Mouse (Mus musculus) CH12.LX (cell line): ENCODE measurements around the gene Dicer1. TPM values are rescaled to one million over a fixed set of nuclear protein-coding genes. Genes with fewer than 3 reads are reported as not detected.

Experiments used
- DNase-seq: peaks from one replicate; pipeline ENCODE4 v3.0.0-alpha.2; 2013; ENCODE audit errors: extremely low read depth
- H3K27ac ChIP-seq: 2 replicates; pipeline ENCODE4 v1.5.1; 2012; ENCODE audit warnings: low read depth, mild to moderate bottlenecking, control low read depth, moderate library complexity; ENCODE audit not compliant: insufficient read depth
- H3K27me3 ChIP-seq: replicated peaks from 2 replicates; pipeline ENCODE3; 2012; ENCODE audit warnings: inconsistent platforms
- H3K36me3 ChIP-seq, 2 experiments: replicated peaks in 1 of 2; 2 replicates each; pipeline versions ENCODE3 to v1.6.1; 2012; ENCODE audit warnings: inconsistent platforms in 1 of 2, low read length in 1 of 2, mild to moderate bottlenecking in 1 of 2, mixed read lengths in 1 of 2, moderate library complexity in 1 of 2; ENCODE audit not compliant: control insufficient read depth in 1 of 2, insufficient read depth in 1 of 2
- H3K4me1 ChIP-seq, 2 experiments: 2 replicates each; pipeline ENCODE4 v1.6.1; 2012; ENCODE audit warnings: inconsistent platforms in 1 of 2, moderate library complexity in 1 of 2; ENCODE audit not compliant: insufficient read depth in 2 of 2, control insufficient read depth in 1 of 2
- H3K4me2 ChIP-seq: 2 replicates; pipeline ENCODE4 v1.6.1; 2012; ENCODE audit warnings: low read depth, mild to moderate bottlenecking, control low read depth; ENCODE audit not compliant: poor library complexity, insufficient read depth, severe bottlenecking
- H3K4me3 ChIP-seq, 3 experiments: fragments of 150-350 bp in 1 of 3; sonication (generic) in 1 of 3; replicated peaks in 1 of 3; 2 replicates each; pipeline versions ENCODE3 to v1.5.1; 2011 to 2012; ENCODE audit warnings: low read depth in 2 of 3, low read length in 2 of 3, mild to moderate bottlenecking in 2 of 3, moderate library complexity in 2 of 3, control low read depth in 1 of 3, improper control_type of control experiment in 1 of 3, inconsistent platforms in 1 of 3, mixed read lengths in 1 of 3; ENCODE audit not compliant: poor library complexity in 1 of 3
- H3K79me2 ChIP-seq: replicated peaks from 2 replicates; pipeline ENCODE4 v1.6.1; 2012; ENCODE audit warnings: mild to moderate bottlenecking, moderate library complexity; ENCODE audit not compliant: control insufficient read depth, poor library complexity, insufficient read depth, severe bottlenecking; ENCODE audit errors: extremely low read depth
- H3K9ac ChIP-seq: 2 replicates; pipeline ENCODE4 v1.6.1; 2012; ENCODE audit warnings: low read depth, mild to moderate bottlenecking, control low read depth, moderate library complexity; ENCODE audit not compliant: insufficient read depth
- H3K9me3 ChIP-seq: replicated peaks from 2 replicates; pipeline ENCODE3; 2012; ENCODE audit warnings: low read length, inconsistent platforms, mixed read lengths
- CHD2 ChIP-seq: IDR thresholded peaks from 2 replicates; pipeline ENCODE4 v1.6.1; 2011; ENCODE audit warnings: low read length, improper control_type of control experiment
- E2F4 ChIP-seq: IDR thresholded peaks from 2 replicates; pipeline ENCODE4 v1.6.1; 2011; ENCODE audit warnings: low read depth, low read length, improper control_type of control experiment; ENCODE audit not compliant: insufficient replicate concordance
- ETS1 ChIP-seq: conservative IDR thresholded peaks from 2 replicates; pipeline ENCODE4 v1.6.1; 2012; ENCODE audit warnings: low read depth, mild to moderate bottlenecking, inconsistent platforms, low read length, improper control_type of control experiment, moderate library complexity
- GABPA ChIP-seq: IDR thresholded peaks from 2 replicates; pipeline ENCODE4 v1.6.1; 2012; ENCODE audit warnings: low read depth, low read length, improper control_type of control experiment, inconsistent platforms; ENCODE audit not compliant: insufficient replicate concordance
- IRF4 ChIP-seq: IDR thresholded peaks from 2 replicates; pipeline ENCODE4 v1.6.1; 2014; ENCODE audit warnings: low read depth, mild to moderate bottlenecking, inconsistent platforms, low read length, improper control_type of control experiment
- JUN ChIP-seq: IDR thresholded peaks from 2 replicates; pipeline ENCODE4 v1.6.1; 2011; ENCODE audit warnings: low read depth, mild to moderate bottlenecking, low read length, improper control_type of control experiment, moderate library complexity; ENCODE audit not compliant: insufficient read depth
- KAT2A ChIP-seq: IDR thresholded peaks from 2 replicates; pipeline ENCODE4 v1.6.1; 2012; ENCODE audit warnings: low read length, improper control_type of control experiment, inconsistent platforms; ENCODE audit not compliant: insufficient replicate concordance
- MAX ChIP-seq: IDR thresholded peaks from 2 replicates; pipeline ENCODE4 v1.6.1; 2011; ENCODE audit warnings: low read length, improper control_type of control experiment
- MAZ ChIP-seq: IDR thresholded peaks from 2 replicates; pipeline ENCODE4 v1.6.1; 2012; ENCODE audit warnings: low read depth, mild to moderate bottlenecking, inconsistent platforms, low read length, improper control_type of control experiment, moderate library complexity
- MEF2A ChIP-seq: IDR thresholded peaks from 2 replicates; pipeline ENCODE4 v1.6.1; 2014; ENCODE audit warnings: low read depth, mild to moderate bottlenecking, inconsistent platforms, low read length, improper control_type of control experiment, borderline replicate concordance
- MXI1 ChIP-seq: IDR thresholded peaks from 2 replicates; pipeline ENCODE4 v1.6.1; 2011; ENCODE audit warnings: mild to moderate bottlenecking, low read depth, low read length, improper control_type of control experiment
- MYC ChIP-seq: IDR thresholded peaks from 2 replicates; pipeline ENCODE4 v1.6.1; 2011; ENCODE audit warnings: low read depth, mild to moderate bottlenecking, improper control_type of control experiment, low read length
- NELFE ChIP-seq: IDR thresholded peaks from 2 replicates; pipeline ENCODE4 v1.6.1; 2011; ENCODE audit warnings: low read depth, low read length, improper control_type of control experiment
- NRF1 ChIP-seq: IDR thresholded peaks from 2 replicates; pipeline ENCODE4 v1.6.1; 2014; ENCODE audit warnings: low read depth, mild to moderate bottlenecking, inconsistent platforms, low read length, improper control_type of control experiment, moderate library complexity
- PAX5 ChIP-seq: IDR thresholded peaks from 2 replicates; pipeline ENCODE4 v1.6.1; 2012; ENCODE audit warnings: low read length, inconsistent platforms, mixed read lengths
- RAD21 ChIP-seq: IDR thresholded peaks from 2 replicates; pipeline ENCODE4 v1.6.1; 2011; ENCODE audit warnings: low read depth, mild to moderate bottlenecking, low read length, improper control_type of control experiment, moderate library complexity
- RCOR1 ChIP-seq: conservative IDR thresholded peaks from 2 replicates; pipeline ENCODE4 v1.6.1; 2012; ENCODE audit warnings: low read depth, mild to moderate bottlenecking, inconsistent platforms, low read length, improper control_type of control experiment
- SMC3 ChIP-seq: IDR thresholded peaks from 2 replicates; pipeline ENCODE4 v1.6.1; 2011; ENCODE audit warnings: low read depth, low read length, improper control_type of control experiment
- TBP ChIP-seq: conservative IDR thresholded peaks from 2 replicates; pipeline ENCODE4 v1.6.1; 2011; ENCODE audit warnings: low read depth, low read length, improper control_type of control experiment
- TCF12 ChIP-seq: IDR thresholded peaks from 2 replicates; pipeline ENCODE4 v1.6.1; 2014; ENCODE audit warnings: low read depth, mild to moderate bottlenecking, inconsistent platforms, low read length, improper control_type of control experiment
- UBTF ChIP-seq: IDR thresholded peaks from 2 replicates; pipeline ENCODE4 v1.6.1; 2012; ENCODE audit warnings: low read depth, mild to moderate bottlenecking, inconsistent platforms, low read length, improper control_type of control experiment, moderate library complexity
- USF1 ChIP-seq: IDR thresholded peaks from 2 replicates; pipeline ENCODE4 v1.6.1; 2014; ENCODE audit warnings: low read depth, mild to moderate bottlenecking, inconsistent platforms, low read length, improper control_type of control experiment
- ZC3H11A ChIP-seq: IDR thresholded peaks from 2 replicates; pipeline ENCODE4 v1.6.1; 2012; ENCODE audit warnings: low read depth, mild to moderate bottlenecking, inconsistent platforms, low read length, improper control_type of control experiment
- ZNF384 ChIP-seq: IDR thresholded peaks from 2 replicates; pipeline ENCODE4 v1.6.1; 2012; ENCODE audit warnings: low read depth, low read length, improper control_type of control experiment, inconsistent platforms
- dilution Hi-C: fragments of 300-500 bp; cut with MboI; formaldehyde crosslinking; loops from 2 replicates; pipeline ENCODE4 v1.14.3; 2020; ENCODE audit warnings: low sequenced_read_pairs; ENCODE audit not compliant: extremely low pct_unique_long_range_greater_than_20kb, extremely low pct_ligation_motif_present
- in situ Hi-C: fragments of 300-500 bp; cut with MboI; formaldehyde crosslinking; loops from 3 replicates; pipeline ENCODE4 v1.14.3; 2019; ENCODE audit warnings: low sequenced_read_pairs, low pct_ligation_motif_present, low pct_unique_long_range_greater_than_20kb, mixed read lengths
- polyA plus RNA-seq: library from polyadenylated mRNA; unstranded; fragments of >175 nt; gene quantifications from 2 replicates; pipeline ENCODE4 v1.2.1, GENCODE M21; 2012; ENCODE audit warnings: low read depth; ENCODE audit not compliant: insufficient read length
- total RNA-seq, 2 experiments: library from RNA; depleted of rRNA; stranded (reverse); fragments of 300-350 nt in 1 of 2; fragments of >200 nt in 1 of 2; gene quantifications; 2 replicates each; pipeline ENCODE4 v1.2.3; 2012 to 2014

Gene Dicer1
- total and polyA plus RNA-seq, 3 experiments, result 22.0 to 41.1 (median 23.2) TPM

GRCm38 (mm10) chr12:104753686-104754085 is 1.9 kb upstream of the Dicer1 start:
- Histone ChIP-seq H3K9me3 (no peaks in the 10 kb centered on the region), H3K4me2 (no peak overlapping the region), H3K27ac (no peak overlapping the region), H3K27me3 (no peaks in the 10 kb centered on the region), H3K79me2 (peaks cover 22% of the 10 kb centered on the region), H3K4me3 (no peak overlapping the region), H3K4me1 (peaks cover 10 to 28% of the 10 kb centered on the region in 2 experiments), H3K36me3 (peaks cover 0 to 10% of the 10 kb centered on the region in 2 experiments), H3K9ac (no peak overlapping the region)
- dilution Hi-C loops, result no loop called here
- in situ Hi-C loops, result loop anchor here (10.0 kb wide), 1 partner anchor 181 kb away; no protein-coding TSS in a partner anchor
- TF ChIP-seq IRF4 (no peak), PAX5 (no peak), NRF1 (no peak), TBP (no peak), ZNF384 (no peak), NELFE (no peak), SMC3 (no peak), MAZ (no peak)
- no peak for DNase-seq

GRCm38 (mm10) chr12:104751331-104751813 is 380 bp downstream of the Dicer1 start:
- dilution Hi-C loops, result no loop called here
- in situ Hi-C loops, result loop anchor here (10.0 kb wide), 1 partner anchor 183 kb away; no protein-coding TSS in a partner anchor
- no peak overlapping the region for H3K27ac ChIP-seq

More at GRCm38 (mm10) chr12:104751331-104751813, 380 bp downstream of the Dicer1 start:
- Histone ChIP-seq H3K27me3 (no peaks in the 10 kb centered on the region), H3K4me1 (peaks cover 8 to 34% of the 10 kb centered on the region in 2 experiments), H3K4me3 (peak overlapping the region; percentile 75 to 84 (median 77)), H3K79me2 (peaks cover 22% of the 10 kb centered on the region), H3K36me3 (peaks cover 0 to 21% of the 10 kb centered on the region in 2 experiments)
- no peak for DNase-seq
- no peak for TF ChIP-seq NELFE
- no peak for TF ChIP-seq MXI1
- no peak for TF ChIP-seq KAT2A
- TF ChIP-seq RAD21, result no peak
- no peak for TF ChIP-seq MEF2A
- no peak for TF ChIP-seq JUN
- TF ChIP-seq UBTF, result no peak
- TF ChIP-seq ETS1, result no peak
- no peak for TF ChIP-seq E2F4
- no peak for TF ChIP-seq MAX
- TF ChIP-seq ZC3H11A, result no peak
- TF ChIP-seq USF1, result no peak
- TF ChIP-seq RCOR1, result no peak
- no peak for TF ChIP-seq CHD2
- no peak for TF ChIP-seq TCF12
- no peak for TF ChIP-seq TBP
- no peak for TF ChIP-seq GABPA
- no peak for TF ChIP-seq ZNF384
- no peak for TF ChIP-seq MYC
- TF ChIP-seq, all 38 proteins: peak for 0
- peak overlapping the region; percentile 67 for H3K9ac ChIP-seq
- H3K9me3 ChIP-seq, result no peaks in the 10 kb centered on the region
- peak overlapping the region; percentile 33 for H3K4me2 ChIP-seq
